Mouse (Mus musculus): ENCODE results near the gene Lyst.

Gene Lyst

DNA sequence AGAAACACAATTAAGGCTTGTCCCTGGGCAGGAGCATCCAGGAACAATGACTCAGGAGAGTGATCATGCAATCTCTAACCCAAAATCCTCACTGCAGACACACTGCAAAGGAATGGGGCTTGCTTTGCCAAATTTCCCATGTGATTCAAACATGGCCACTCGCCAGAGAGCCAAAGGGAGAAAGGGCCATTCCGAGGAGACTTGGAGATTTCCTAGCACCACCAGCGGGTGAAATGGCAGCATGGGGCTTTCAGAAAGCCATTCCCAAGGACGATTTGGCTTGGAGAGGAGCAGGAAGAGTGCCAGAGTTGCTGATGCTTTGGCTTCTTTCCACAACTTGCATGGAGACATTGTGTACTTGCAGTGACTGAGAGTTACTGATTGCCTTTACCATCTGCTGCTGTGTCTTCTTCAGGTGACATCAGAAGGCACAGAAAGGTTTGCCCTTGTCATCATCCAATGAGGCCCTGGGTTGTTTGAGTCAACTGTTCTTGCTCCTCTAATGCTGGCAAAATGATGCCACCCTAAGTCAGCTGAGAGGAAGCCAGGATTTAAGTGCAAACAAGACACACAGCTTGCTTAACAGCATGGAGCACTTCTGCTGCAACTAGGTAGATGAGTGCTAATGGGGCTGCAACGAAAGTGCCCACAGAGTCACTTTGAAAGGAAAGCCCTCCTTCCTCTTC is 16.5 kb upstream of the Lyst start:
- DNase-seq (ENCODE audit: inconsistent ontology term): peak; percentile 95

- no peak for DNase-seq (ENCODE audit: inconsistent ontology term)
These were observed 15.8 kb upstream of the Lyst start for GRCm38 (mm10) chr13:13574258-13574870.

DNA sequence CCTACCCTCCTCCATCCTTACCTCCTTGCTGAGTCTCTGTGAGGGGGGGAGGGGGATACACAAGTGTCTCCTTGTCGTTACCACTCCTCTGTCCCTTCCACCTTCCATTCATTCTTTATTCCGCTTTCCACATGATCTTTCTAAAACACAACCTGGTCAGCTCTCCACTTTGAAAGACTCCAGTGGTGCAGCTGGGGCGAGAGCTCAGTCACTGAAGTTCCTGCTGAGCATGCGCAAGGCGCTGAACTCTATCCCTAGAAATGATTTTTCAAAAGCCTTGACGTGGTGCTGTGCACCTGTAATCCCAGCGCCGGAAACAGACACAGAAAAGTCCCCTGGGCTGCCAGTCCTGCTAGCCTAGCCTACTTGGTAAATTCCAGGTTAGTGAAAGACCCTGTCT is 15.1 kb upstream of the Lyst start:
- no peak for DNase-seq (ENCODE audit: inconsistent ontology term)

GRCm38 (mm10) chr13:13576469-13577205 is 13.6 kb upstream of the Lyst start:
- DNase-seq (ENCODE audit: inconsistent ontology term): peak; percentile 88

GRCm38 (mm10) chr13:13581988-13582387 is 8.2 kb upstream of the Lyst start:
- DNase-seq (ENCODE audit: inconsistent ontology term): no peak

DNA sequence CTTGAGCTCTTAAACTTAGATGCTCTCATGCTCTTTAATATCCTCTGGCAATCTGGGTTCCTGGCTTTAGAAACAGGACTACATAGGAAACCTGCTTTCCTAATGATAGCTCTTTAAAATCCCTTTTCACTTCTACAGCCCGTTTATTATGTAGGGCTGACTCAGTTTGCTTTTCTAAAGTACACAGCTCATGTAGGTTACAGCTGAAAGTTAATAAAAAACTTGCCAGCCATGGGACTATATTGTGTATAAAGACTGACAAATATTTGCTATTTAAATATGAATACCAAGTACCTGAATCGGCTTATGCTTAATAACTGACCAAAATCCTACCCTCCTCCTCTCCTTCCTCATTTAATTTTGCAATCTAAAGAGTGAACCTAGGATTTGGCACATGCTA is 6.7 kb upstream of the Lyst start:
- no peak for DNase-seq (ENCODE audit: inconsistent ontology term)

- DNase-seq (ENCODE audit: inconsistent ontology term): no peak
These were observed 2.5 kb upstream of the Lyst start for GRCm38 (mm10) chr13:13587653-13588184.

- no peak for DNase-seq (ENCODE audit: inconsistent ontology term)
These were observed 1.7 kb upstream of the Lyst start for GRCm38 (mm10) chr13:13588518-13588917.

DNA sequence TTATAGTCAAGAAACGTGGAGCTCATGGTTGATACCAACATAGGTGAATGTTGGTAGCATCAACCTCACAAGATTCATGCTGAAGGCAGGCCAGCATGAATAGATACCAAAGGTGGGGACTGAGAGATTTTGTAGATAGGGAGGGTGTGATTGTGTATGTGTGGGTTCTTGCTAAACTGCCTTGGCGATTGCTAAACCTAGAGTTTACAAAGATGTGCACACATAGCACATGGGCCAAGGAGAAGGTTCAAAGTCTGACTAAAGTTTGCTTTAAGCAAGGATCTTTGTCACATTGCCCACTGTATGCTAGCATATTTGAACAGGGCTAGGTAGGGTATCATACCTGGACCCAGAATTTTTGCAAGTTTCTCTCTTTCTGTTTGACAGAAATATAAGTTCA is 1.2 kb upstream of the Lyst start:
- no peak for DNase-seq (ENCODE audit: inconsistent ontology term)

DNA sequence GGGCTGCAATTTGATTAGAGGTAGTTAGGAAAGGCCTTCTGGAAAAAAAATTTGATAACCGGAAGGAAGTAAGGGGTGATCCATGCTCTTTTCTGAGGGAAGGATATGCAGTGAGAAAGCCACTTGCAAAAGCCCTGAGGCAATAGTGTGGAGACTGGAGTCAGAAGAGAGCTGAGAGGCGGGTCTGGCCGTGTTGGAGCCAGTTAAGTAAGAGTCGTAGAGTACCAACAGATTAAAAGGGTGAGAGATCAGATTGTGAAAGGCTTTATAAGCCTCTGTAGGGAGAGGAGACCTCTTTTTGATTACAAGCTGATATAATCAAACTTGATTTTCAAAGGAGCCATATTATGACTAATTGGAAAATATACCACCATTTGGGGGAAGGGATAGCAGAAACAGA is 1.7 kb downstream of the Lyst start:
- no peak for DNase-seq (ENCODE audit: inconsistent ontology term)

DNA sequence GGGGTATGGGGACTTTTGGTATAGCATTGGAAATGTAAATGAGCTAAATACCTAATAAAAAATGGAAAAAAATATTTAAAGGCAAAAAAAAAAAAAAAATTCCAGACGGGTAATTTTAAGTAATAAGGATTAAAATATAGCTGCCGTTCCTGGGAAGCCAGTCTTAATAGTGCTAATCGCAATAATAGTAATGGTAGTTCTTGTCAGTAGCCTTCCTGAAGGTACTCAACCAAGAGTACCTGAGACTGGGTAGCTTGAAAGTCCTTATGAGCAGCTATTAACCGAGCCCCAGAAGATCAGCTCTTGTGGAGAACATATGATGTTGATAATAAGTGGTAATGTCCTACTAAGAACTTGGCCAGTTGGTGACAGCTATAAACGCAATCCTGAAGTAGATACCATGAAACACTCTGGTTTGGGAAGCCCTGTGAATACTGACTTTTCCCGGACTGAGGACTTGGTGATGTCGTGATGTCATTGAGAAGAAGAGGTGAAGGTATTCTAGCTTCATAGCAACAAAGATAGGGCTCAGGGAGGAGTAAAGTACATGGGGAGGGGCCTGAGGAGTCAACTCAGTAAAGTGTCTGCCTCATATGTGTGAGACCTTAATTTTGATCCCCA is 6.3 kb downstream of the Lyst start:
- DNase-seq (ENCODE audit: inconsistent ontology term): no peak

DNA sequence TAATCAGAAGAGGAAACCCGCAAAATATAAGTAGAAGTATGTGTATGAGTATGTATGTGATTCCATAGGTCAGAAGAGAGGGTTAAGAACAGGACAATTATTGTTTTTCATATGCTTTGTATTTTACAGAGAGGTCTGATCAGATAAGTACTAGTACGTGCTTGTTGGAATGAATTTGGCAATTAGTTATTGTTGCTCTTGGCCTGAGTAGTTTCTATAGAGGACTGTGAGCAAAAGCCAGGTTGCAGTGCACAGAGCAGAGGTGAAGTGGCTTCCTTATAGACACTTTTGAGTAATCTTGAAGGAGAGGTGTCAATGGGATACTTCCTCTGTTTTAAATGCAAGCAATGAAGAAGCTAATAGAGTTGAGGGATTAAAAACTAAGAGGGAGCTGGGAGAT is 7.7 kb downstream of the Lyst start:
- DNase-seq (ENCODE audit: inconsistent ontology term): no peak

GRCm38 (mm10) chr13:13601407-13601806 is 11.2 kb downstream of the Lyst start:
- DNase-seq (ENCODE audit: inconsistent ontology term): peak; percentile 23

DNA sequence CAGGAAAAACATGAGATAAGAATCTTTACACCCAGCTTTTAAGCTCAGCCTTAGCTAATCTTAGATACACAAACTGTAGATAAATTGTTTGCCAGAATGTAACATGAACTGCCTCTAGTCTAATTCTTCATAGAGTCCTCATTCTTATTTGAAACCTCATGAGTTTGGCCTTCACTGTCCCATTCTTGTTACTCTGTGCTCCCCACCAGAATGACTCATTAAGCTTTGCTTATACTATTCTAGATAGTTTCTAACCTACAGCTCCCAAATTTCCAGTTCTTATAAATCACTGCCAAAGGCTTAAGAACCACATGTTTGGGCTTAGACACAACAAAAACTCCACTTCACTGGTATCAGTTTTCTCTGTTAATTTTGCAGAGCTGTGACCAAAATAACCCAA is 16.0 kb downstream of the Lyst start:
- DNase-seq (ENCODE audit: inconsistent ontology term): peak; percentile 46

- no peak for DNase-seq (ENCODE audit: inconsistent ontology term)
These were observed 18.1 kb downstream of the Lyst start for GRCm38 (mm10) chr13:13608311-13608710.

GRCm38 (mm10) chr13:13609655-13610054 is 19.5 kb downstream of the Lyst start:
- no peak for DNase-seq (ENCODE audit: inconsistent ontology term)

DNA sequence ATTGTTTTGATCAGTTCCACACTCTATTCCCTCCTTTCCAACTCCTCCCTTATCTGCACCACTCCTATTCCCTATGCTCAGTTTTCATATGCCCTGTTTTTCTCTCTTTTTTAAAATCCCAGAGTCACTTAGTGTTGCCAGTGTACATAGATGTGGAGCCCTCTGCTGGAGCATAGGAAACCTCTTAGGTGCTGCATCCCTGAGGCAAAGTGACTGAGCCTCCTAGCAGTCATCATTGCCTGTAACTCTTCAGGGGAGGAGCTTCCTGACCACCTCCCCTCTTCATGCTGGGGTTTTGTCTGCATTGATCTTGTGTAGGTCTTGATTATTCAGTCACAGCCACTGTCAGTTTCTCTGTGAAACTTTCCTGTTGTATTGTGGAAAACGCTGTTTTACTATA is 22.7 kb downstream of the Lyst start:
- DNase-seq (ENCODE audit: inconsistent ontology term): peak; percentile 36

GRCm38 (mm10) chr13:13614235-13614634 is 24.0 kb downstream of the Lyst start:
- DNase-seq (ENCODE audit: inconsistent ontology term): no peak

GRCm38 (mm10) chr13:13621456-13621855 is 31.3 kb downstream of the Lyst start:
- DNase-seq (ENCODE audit: inconsistent ontology term): no peak

- no peak for DNase-seq (ENCODE audit: inconsistent ontology term)
These were observed 32.4 kb downstream of the Lyst start for GRCm38 (mm10) chr13:13622565-13622964.

GRCm38 (mm10) chr13:13633746-13634145 is 43.5 kb downstream of the Lyst start:
- no peak for DNase-seq (ENCODE audit: inconsistent ontology term)

GRCm38 (mm10) chr13:13634706-13635105 is 44.5 kb downstream of the Lyst start:
- DNase-seq (ENCODE audit: inconsistent ontology term): no peak

Measured in Muller cell, postnatal 12 days (primary cell).